Mouse (Mus musculus) NIH3T3 (cell line): ENCODE measurements around the gene Sbds.

Experiments
- DNase-seq: peaks from one replicate; pipeline ENCODE4 v3.0.0-alpha.2; 2012; ENCODE audit warnings: low read depth

Gene Sbds

DNA sequence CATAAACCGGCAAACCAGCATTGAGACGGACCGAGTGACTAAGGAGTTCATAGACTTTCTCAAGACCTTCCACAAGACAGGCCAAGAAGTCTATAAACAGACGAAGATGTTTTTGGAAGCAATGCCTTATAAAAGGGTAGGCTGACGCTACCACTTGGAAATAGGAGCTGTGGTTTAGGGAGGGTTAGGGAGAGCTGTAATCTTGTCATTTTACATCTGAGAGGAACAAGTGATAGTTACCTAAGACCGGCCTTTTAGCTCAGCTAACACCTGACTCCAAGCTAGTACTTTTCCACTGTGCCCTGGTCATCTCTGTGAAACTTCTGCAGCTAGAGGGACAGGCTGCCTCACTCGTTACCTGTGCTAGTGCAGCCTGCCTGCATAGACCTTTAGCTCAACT lies 57.3 kb downstream of the Sbds start:
- DNase-seq = no peak

DNA sequence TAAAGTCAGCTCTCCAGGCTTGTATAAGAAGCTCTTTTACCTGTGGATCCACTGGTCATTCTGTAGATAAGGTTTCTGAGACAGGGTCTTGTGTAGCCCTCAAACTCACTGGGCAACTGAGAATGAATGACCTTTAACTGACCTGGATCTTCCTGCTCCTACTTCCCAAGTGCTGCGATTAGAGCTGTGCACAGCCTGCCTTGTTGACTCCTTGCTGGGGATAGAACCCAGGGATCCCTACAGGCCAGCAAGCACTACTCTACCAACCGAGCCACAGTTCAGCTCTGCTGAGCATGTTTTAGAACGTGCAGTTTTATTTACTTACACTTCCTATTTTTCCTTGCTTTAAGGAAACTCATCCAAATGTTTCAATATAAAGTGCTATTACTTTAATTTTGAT lies 57.9 kb downstream of the Sbds start:
- no peak for DNase-seq

DNA sequence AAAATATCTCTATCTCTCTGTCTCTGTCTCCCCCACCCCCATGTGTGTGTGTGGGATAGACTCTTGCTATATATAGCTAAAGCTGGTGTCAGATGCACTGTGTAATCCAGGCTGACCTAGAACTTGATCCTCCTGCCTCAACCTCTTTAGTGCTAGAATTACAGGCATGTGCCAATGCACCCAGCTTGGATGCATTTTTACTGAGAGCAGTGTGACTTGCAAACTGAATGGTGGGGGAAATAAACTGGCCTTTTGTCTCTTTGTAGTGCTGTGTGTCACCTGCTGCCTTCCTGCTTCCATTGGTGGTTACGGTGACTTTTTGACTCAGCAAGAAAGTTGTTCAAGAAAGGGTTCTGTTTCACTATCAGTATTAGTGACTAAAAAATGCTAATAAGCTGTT lies 59.0 kb downstream of the Sbds start:
- no peak for DNase-seq
